Mouse (Mus musculus) ES-E14 (cell line): ENCODE measurements around the gene Bpi. TPM values are rescaled to one million over a fixed set of nuclear protein-coding genes. Genes with fewer than 3 reads are reported as not detected.
A peak's percentile ranks its signal among the peaks of the same experiment; 100 is the strongest.

ENCODE experiments used
- DNase-seq: peaks from one replicate; pipeline ENCODE4 v3.0.0-alpha.2; 2013; ENCODE audit warnings: low read depth, low spot score
- H3K27ac ChIP-seq: 2 replicates; pipeline ENCODE4 v1.5.1; 2012; ENCODE audit warnings: low read depth, mild to moderate bottlenecking, low read length, moderate library complexity, mixed read lengths; ENCODE audit not compliant: poor library complexity, insufficient read depth, severe bottlenecking
- H3K36me3 ChIP-seq: 2 replicates; pipeline ENCODE4 v1.6.1; 2012; ENCODE audit warnings: mild to moderate bottlenecking, low read length, moderate library complexity, mixed read lengths; ENCODE audit not compliant: control insufficient read depth, poor library complexity, insufficient read depth, severe bottlenecking
- H3K4me1 ChIP-seq, 2 experiments: fragments of 150-350 bp in 1 of 2; sonication (generic) in 1 of 2; 2 replicates each; pipeline ENCODE4 v1.6.1; 2012; ENCODE audit warnings: low read length in 2 of 2, mild to moderate bottlenecking in 1 of 2, mixed read lengths in 1 of 2; ENCODE audit not compliant: control insufficient read depth in 2 of 2, insufficient read depth in 2 of 2, poor library complexity in 1 of 2
- H3K4me3 ChIP-seq, 2 experiments: fragments of 150-350 bp in 1 of 2; sonication (generic) in 1 of 2; 2 replicates each; pipeline ENCODE4 v1.5.1; 2012; ENCODE audit warnings: low read length in 2 of 2, low read depth in 1 of 2, mild to moderate bottlenecking in 1 of 2, mixed read lengths in 1 of 2; ENCODE audit not compliant: insufficient read depth in 1 of 2, poor library complexity in 1 of 2, severe bottlenecking in 1 of 2
- H3K9ac ChIP-seq: 2 replicates; pipeline ENCODE4 v1.6.1; 2012; ENCODE audit warnings: low read depth, mild to moderate bottlenecking, low read length, mixed read lengths; ENCODE audit not compliant: poor library complexity, insufficient read depth, severe bottlenecking
- H3K9me3 ChIP-seq: fragments of 150-350 bp; sonication (generic); 2 replicates; pipeline ENCODE4 v1.6.1; 2012; ENCODE audit warnings: low read depth, mild to moderate bottlenecking, low read length; ENCODE audit not compliant: control insufficient read depth, insufficient read depth
- HCFC1 ChIP-seq: IDR thresholded peaks from 2 replicates; pipeline ENCODE4 v1.6.1; 2012; ENCODE audit warnings: low read length, inconsistent platforms, borderline replicate concordance; ENCODE audit not compliant: insufficient read depth
- MAFK ChIP-seq: IDR thresholded peaks from 2 replicates; pipeline ENCODE4 v1.6.1; 2014; ENCODE audit warnings: mild to moderate bottlenecking, low read depth, low read length, inconsistent platforms; ENCODE audit not compliant: insufficient read depth
- ZC3H11A ChIP-seq: IDR thresholded peaks from 2 replicates; pipeline ENCODE4 v1.6.1; 2012; ENCODE audit warnings: low read depth, mild to moderate bottlenecking, inconsistent platforms, low read length, borderline replicate concordance
- in situ Hi-C, 2 experiments: fragments of 600-800 bp; cut with MboI; formaldehyde crosslinking; loops; one replicate each; pipeline ENCODE4 v1.15.1; 2025; ENCODE audit warnings: low sequenced_read_pairs in 2 of 2, inconsistent platforms in 1 of 2; ENCODE audit not compliant: unreplicated experiment in 2 of 2
- total RNA-seq: library from RNA; depleted of rRNA; stranded (reverse); fragments of 300-350 nt; gene quantifications from 2 replicates; pipeline ENCODE4 v1.2.3, GENCODE M21; 2012; rRNA removed

Bpi gene
- total RNA-seq, 1 experiment: 0.31 TPM

GRCm38 (mm10) chr2:158322845-158323244 is 65.0 kb downstream of the Bpi start:
- Histone ChIP-seq H3K27ac (no peak overlapping the region), H3K4me3 (no peak overlapping the region), H3K9ac (no peak overlapping the region), H3K4me1 (peaks cover 0 to under 1% of the 10 kb centered on the region in 2 experiments; a peak in 1 of 4 replicates), H3K9me3 (no peaks in the 10 kb centered on the region), H3K36me3 (no peaks in the 10 kb centered on the region)
- TF ChIP-seq MAFK: no peak
- DNase-seq: no peak
- in situ Hi-C loops: no loop called here

- Histone ChIP-seq H3K36me3 (no peaks in the 10 kb centered on the region), H3K9me3 (no peaks in the 10 kb centered on the region), H3K4me1 (no peaks in the 10 kb centered on the region), H3K9ac (no peak overlapping the region), H3K27ac (no peak overlapping the region), H3K4me3 (peak overlapping the region in 1 of 2 experiments; percentile 27; a peak in 1 of 4 replicates)
- no peak for TF ChIP-seq ZC3H11A
- peak; percentile 90 for TF ChIP-seq HCFC1
- peak; percentile 24 for DNase-seq
- in situ Hi-C loops: no loop called here
Measured at GRCm38 (mm10) chr2:158324531-158325190, 66.8 kb downstream of the Bpi start.

GRCm38 (mm10) chr2:158325609-158326008 is 67.7 kb downstream of the Bpi start:
- Histone ChIP-seq H3K4me3 (no peak overlapping the region), H3K27ac (no peak overlapping the region), H3K9ac (no peak overlapping the region), H3K4me1 (no peaks in the 10 kb centered on the region), H3K9me3 (no peaks in the 10 kb centered on the region), H3K36me3 (no peaks in the 10 kb centered on the region)
- no peak for DNase-seq
- no peak for TF ChIP-seq HCFC1
- in situ Hi-C loops: no loop called here

Other genes with a start within 250 kb of the Bpi start
- gene Tti1, start 229.7 kb upstream of the Bpi start, total RNA-seq: 25.3 and 34.1 TPM in 2 replicates
- 11.3 and 13.1 TPM in 2 replicates for gene Rprd1b, start 229.6 kb upstream of the Bpi start, total RNA-seq
- 9.2 and 25.0 TPM in 2 replicates for gene Tgm2, start 111.7 kb upstream of the Bpi start, total RNA-seq
- 0.63 and 0.89 TPM in 2 replicates for gene D630003M21Rik, start 28.9 kb upstream of the Bpi start, total RNA-seq
- 0.18 and 0.32 TPM in 2 replicates for gene Lbp, start 48.4 kb downstream of the Bpi start, total RNA-seq
- gene Snhg11, start 117.5 kb downstream of the Bpi start, total RNA-seq: 15.9 and 25.2 TPM in 2 replicates
- 20.3 and 23.0 TPM in 2 replicates for gene Ralgapb, start 151.8 kb downstream of the Bpi start, total RNA-seq
- gene Adig, start 244.5 kb downstream of the Bpi start, total RNA-seq: 0.85 TPM in 1 of 2 replicates, not detected in the other